Mouse (Mus musculus) hematopoietic stem cell, adult 5-6 weeks (primary cell): ENCODE data around the gene Acad12. TPM values are rescaled to one million over a fixed set of nuclear protein-coding genes. Genes with fewer than 3 reads are reported as not detected.

Experiments
- ATAC-seq, 2 experiments: fragments of 125-278 bp in 1 of 2; replicated peaks in 1 of 2; 2 replicates each; pipeline ENCODE4 v1.8.0; 2016 to 2017; ENCODE audit warnings: inconsistent platforms in 2 of 2, mild to moderate bottlenecking in 2 of 2, moderate number of reproducible peaks in 2 of 2, low read depth in 1 of 2, moderate TSS enrichment in 1 of 2; ENCODE audit not compliant: low FRiP score in 2 of 2, poor library complexity in 2 of 2, severe bottlenecking in 2 of 2, insufficient read depth in 1 of 2, low TSS enrichment in 1 of 2
- total RNA-seq: library from RNA; stranded (forward); fragments of 172-1452, 232-1000 nt; gene quantifications from 2 replicates; pipeline ENCODE4 v1.2.3, GENCODE M21; 2017

The Acad12 gene
- total RNA-seq, 1 experiment from 2014 or later = 5.0 TPM

- ATAC-seq = no peak
These were observed 56.3 kb downstream of the Acad12 start for GRCm38 (mm10) chr5:121562436-121562835.

GRCm38 (mm10) chr5:121549196-121549595 lies 69.5 kb downstream of the Acad12 start:
- ATAC-seq = no peak

- ATAC-seq = no peak
These were observed 71.7 kb downstream of the Acad12 start for GRCm38 (mm10) chr5:121547084-121547483.

Other genes starting within 250 kb of the Acad12 start
- gene Trafd1, start 233.3 kb downstream of the Acad12 start, total RNA-seq = 50.9 and 62.7 TPM in 2 replicates
- gene Naa25, start 221.0 kb downstream of the Acad12 start, total RNA-seq = 52.6 and 78.0 TPM in 2 replicates
- 0.79 TPM in 1 of 2 replicates, not detected in the other for gene Tmem116, start 167.0 kb downstream of the Acad12 start, total RNA-seq
- gene Erp29, start 166.4 kb downstream of the Acad12 start, total RNA-seq = 404 and 511 TPM in 2 replicates
- gene Adam1b, start 115.5 kb downstream of the Acad12 start, total RNA-seq = not detected in 2 replicates
- 2.8 and 6.0 TPM in 2 replicates for gene Adam1a, start 73.5 kb downstream of the Acad12 start, total RNA-seq
- not detected in 2 replicates for gene Gm42878, start 73.5 kb downstream of the Acad12 start, total RNA-seq
- gene Mapkapk5, start 73.0 kb downstream of the Acad12 start, total RNA-seq = 89.9 and 107 TPM in 2 replicates
- 354 and 532 TPM in 2 replicates for gene Aldh2, start 25.1 kb downstream of the Acad12 start, total RNA-seq
- gene Acad10, start 41.6 kb upstream of the Acad12 start, total RNA-seq = 2.7 and 5.3 TPM in 2 replicates
- gene Brap, start 41.6 kb upstream of the Acad12 start, total RNA-seq = 61.5 and 65.9 TPM in 2 replicates
- gene Atxn2, start 92.4 kb upstream of the Acad12 start, total RNA-seq = 42.7 and 56.5 TPM in 2 replicates
- gene Sh2b3, start 218.7 kb upstream of the Acad12 start, total RNA-seq = 18.6 and 23.2 TPM in 2 replicates
- 3.3 and 4.2 TPM in 2 replicates for gene Pheta1, start 230.0 kb upstream of the Acad12 start, total RNA-seq